Mouse (Mus musculus): ENCODE results near the gene Ube2j2. TPM values are rescaled to one million over a fixed set of nuclear protein-coding genes. Genes with fewer than 3 reads are reported as not detected.

Ube2j2 gene
- polyA plus RNA-seq, 1 experiment from 2014 or later = 121 TPM

- no peak overlapping the region for H3K4me2 ChIP-seq
- no peaks in the 10 kb centered on the region for H3K4me1 ChIP-seq (replicated peaks)
- no peaks in the 10 kb centered on the region for H3K9me3 ChIP-seq
- H3K27me3 ChIP-seq = no peaks in the 10 kb centered on the region
- 93% methylated on average over 3 of the region's 3 CpGs for WGBS
- no peak for ATAC-seq (ENCODE audit: low read depth)
- H3K9ac ChIP-seq = no peak overlapping the region
- peaks cover 94% of the 10 kb centered on the region for H3K36me3 ChIP-seq
- H3K27ac ChIP-seq (replicated peaks) = no peak overlapping the region
- no peak overlapping the region for H3K4me3 ChIP-seq
Observed at GRCm38 (mm10) chr4:156004109-156004508, 60.5 kb downstream of the Ube2j2 start.

GRCm38 (mm10) chr4:156008369-156008768 lies 64.7 kb downstream of the Ube2j2 start:
- no peak overlapping the region for H3K4me2 ChIP-seq
- no peaks in the 10 kb centered on the region for H3K27me3 ChIP-seq
- no peak for ATAC-seq (ENCODE audit: low read depth)
- WGBS = 95% methylated on average over 4 of the region's 4 CpGs
- peaks cover 95% of the 10 kb centered on the region for H3K36me3 ChIP-seq
- no peak overlapping the region for H3K9ac ChIP-seq
- no peak overlapping the region for H3K27ac ChIP-seq (replicated peaks)
- H3K4me3 ChIP-seq = no peak overlapping the region
- H3K4me1 ChIP-seq (replicated peaks) = no peaks in the 10 kb centered on the region
- no peaks in the 10 kb centered on the region for H3K9me3 ChIP-seq

Small RNA genes within 50 kb of the gene (microRNA-seq; reads per million reads assigned to microRNA genes)
- gene Gm22991 = not detected

Other genes starting within 250 kb of the Ube2j2 start
- 10.5 and 16.5 TPM in 2 replicates for gene Fndc10, start 249.5 kb upstream of the Ube2j2 start, polyA plus RNA-seq (2015; fragmentation: Nextera tagmentation; extraction: Ambion mirVana)
- 178 and 184 TPM in 2 replicates for gene Ssu72, start 239.0 kb upstream of the Ube2j2 start, polyA plus RNA-seq (2015; fragmentation: Nextera tagmentation; extraction: Ambion mirVana)
- 10.4 and 12.0 TPM in 2 replicates for gene Tmem240, start 209.0 kb upstream of the Ube2j2 start, polyA plus RNA-seq (2015; fragmentation: Nextera tagmentation; extraction: Ambion mirVana)
- 75.1 and 76.4 TPM in 2 replicates for gene Atad3a, start 182.7 kb upstream of the Ube2j2 start, polyA plus RNA-seq (2015; fragmentation: Nextera tagmentation; extraction: Ambion mirVana)
- gene Vwa1, start 169.1 kb upstream of the Ube2j2 start, polyA plus RNA-seq (2015; fragmentation: Nextera tagmentation; extraction: Ambion mirVana) = 23.0 and 23.4 TPM in 2 replicates
- 0.49 and 1.1 TPM in 2 replicates for gene Tmem88b, start 158.0 kb upstream of the Ube2j2 start, polyA plus RNA-seq (2015; fragmentation: Nextera tagmentation; extraction: Ambion mirVana)
- gene Ankrd65, start 153.4 kb upstream of the Ube2j2 start, polyA plus RNA-seq (2015; fragmentation: Nextera tagmentation; extraction: Ambion mirVana) = not detected in 2 replicates
- gene Mrpl20, start 141.0 kb upstream of the Ube2j2 start, polyA plus RNA-seq (2015; fragmentation: Nextera tagmentation; extraction: Ambion mirVana) = 249 and 265 TPM in 2 replicates
- gene Ccnl2, start 131.3 kb upstream of the Ube2j2 start, polyA plus RNA-seq (2015; fragmentation: Nextera tagmentation; extraction: Ambion mirVana) = 155 and 185 TPM in 2 replicates
- gene Aurkaip1, start 112.6 kb upstream of the Ube2j2 start, polyA plus RNA-seq (2015; fragmentation: Nextera tagmentation; extraction: Ambion mirVana) = 139 and 145 TPM in 2 replicates
- gene Mxra8, start 104.2 kb upstream of the Ube2j2 start, polyA plus RNA-seq (2015; fragmentation: Nextera tagmentation; extraction: Ambion mirVana) = 29.3 and 33.9 TPM in 2 replicates
- gene Dvl1, start 96.4 kb upstream of the Ube2j2 start, polyA plus RNA-seq (2015; fragmentation: Nextera tagmentation; extraction: Ambion mirVana) = 8.6 and 14.6 TPM in 2 replicates
- gene Tas1r3, start 80.5 kb upstream of the Ube2j2 start, polyA plus RNA-seq (2015; fragmentation: Nextera tagmentation; extraction: Ambion mirVana) = 0.45 and 0.72 TPM in 2 replicates
- gene Cptp, start 74.4 kb upstream of the Ube2j2 start, polyA plus RNA-seq (2015; fragmentation: Nextera tagmentation; extraction: Ambion mirVana) = 21.1 and 25.2 TPM in 2 replicates
- gene Ints11, start 74.3 kb upstream of the Ube2j2 start, polyA plus RNA-seq (2015; fragmentation: Nextera tagmentation; extraction: Ambion mirVana) = 63.7 and 69.8 TPM in 2 replicates
- gene Pusl1, start 52.0 kb upstream of the Ube2j2 start, polyA plus RNA-seq (2015; fragmentation: Nextera tagmentation; extraction: Ambion mirVana) = 51.5 and 55.4 TPM in 2 replicates
- gene Acap3, start 52.0 kb upstream of the Ube2j2 start, polyA plus RNA-seq (2015; fragmentation: Nextera tagmentation; extraction: Ambion mirVana) = 68.4 and 72.3 TPM in 2 replicates
- 10.6 and 19.0 TPM in 2 replicates for gene C1qtnf12, start 18.5 kb downstream of the Ube2j2 start, polyA plus RNA-seq (2015; fragmentation: Nextera tagmentation; extraction: Ambion mirVana)
- 25.1 and 25.5 TPM in 2 replicates for gene B3galt6, start 48.8 kb downstream of the Ube2j2 start, polyA plus RNA-seq (2015; fragmentation: Nextera tagmentation; extraction: Ambion mirVana)
- gene Sdf4, start 49.0 kb downstream of the Ube2j2 start, polyA plus RNA-seq (2015; fragmentation: Nextera tagmentation; extraction: Ambion mirVana) = 132 and 139 TPM in 2 replicates
- 0.77 and 1.2 TPM in 2 replicates for gene Tnfrsf4, start 70.0 kb downstream of the Ube2j2 start, polyA plus RNA-seq (2015; fragmentation: Nextera tagmentation; extraction: Ambion mirVana)
- 1.6 and 2.7 TPM in 2 replicates for gene Tnfrsf18, start 82.3 kb downstream of the Ube2j2 start, polyA plus RNA-seq (2015; fragmentation: Nextera tagmentation; extraction: Ambion mirVana)
- gene Ttll10, start 115.6 kb downstream of the Ube2j2 start, polyA plus RNA-seq (2015; fragmentation: Nextera tagmentation; extraction: Ambion mirVana) = not detected in 2 replicates
- 25.0 and 27.7 TPM in 2 replicates for gene 9430015G10Rik, start 166.2 kb downstream of the Ube2j2 start, polyA plus RNA-seq (2015; fragmentation: Nextera tagmentation; extraction: Ambion mirVana)
- gene Rnf223, start 186.7 kb downstream of the Ube2j2 start, polyA plus RNA-seq (2015; fragmentation: Nextera tagmentation; extraction: Ambion mirVana) = 0.66 and 0.69 TPM in 2 replicates

Measured in neural tube, embryonic 13.5 days (tissue).